Mouse (Mus musculus) cerebellum, adult 11 months (tissue): ENCODE results near the gene Tulp2.
"Not testable (repeated sequence)": the region's sequence is repeated elsewhere in the genome, so short reads cannot be mapped to it uniquely, and the experiment has no call there.

Experiments used
- DNase-seq: peaks from one replicate; pipeline ENCODE4 v3.0.0; 2022

Gene Tulp2

DNA sequence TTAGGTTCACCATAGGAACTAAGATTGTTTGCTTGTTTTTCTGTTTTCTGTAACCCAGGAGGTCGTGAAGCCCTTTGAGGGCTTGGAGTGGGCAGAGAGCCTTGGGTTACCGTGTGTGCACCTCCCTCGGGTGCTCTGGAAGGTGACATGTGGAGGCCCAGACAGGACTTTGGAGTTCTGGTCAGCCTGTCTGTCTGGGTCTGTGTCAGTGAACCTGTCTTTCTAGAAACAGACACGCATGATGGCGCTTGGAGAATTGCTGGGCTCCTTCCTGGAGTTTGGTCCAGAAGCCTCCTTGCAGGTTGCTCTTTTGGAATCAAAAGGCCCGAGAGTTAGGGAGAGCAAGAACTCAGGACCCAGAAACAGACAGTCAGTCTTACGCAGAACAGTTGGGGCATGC lies 21.3 kb upstream of the Tulp2 start:
- no peak for DNase-seq

GRCm38 (mm10) chr7:45460860-45461314 lies 20.8 kb upstream of the Tulp2 start:
- no peak for DNase-seq

- no peak for DNase-seq
These were observed 20.4 kb upstream of the Tulp2 start for GRCm38 (mm10) chr7:45461326-45461725.

DNA sequence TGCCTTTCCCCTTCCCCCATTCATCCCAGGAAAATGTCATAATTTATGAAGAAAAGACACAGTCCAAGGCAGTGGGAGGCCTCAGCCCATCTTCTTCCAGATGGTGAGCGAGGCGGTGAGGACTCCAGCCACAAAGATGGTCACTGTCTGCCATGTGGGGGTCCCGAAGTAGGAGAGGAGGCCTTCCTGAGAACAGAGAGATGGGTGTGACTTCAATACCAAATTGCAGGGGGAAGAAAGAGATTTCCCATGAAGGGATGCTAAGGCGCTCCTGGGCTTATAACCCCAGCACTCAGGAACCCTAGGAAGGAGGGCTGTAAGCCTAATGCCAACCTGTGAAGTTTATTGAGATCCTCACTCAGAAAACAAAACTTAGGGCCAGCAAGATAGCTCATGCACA lies 19.9 kb upstream of the Tulp2 start:
- DNase-seq, result no peak

GRCm38 (mm10) chr7:45462325-45462724 lies 19.4 kb upstream of the Tulp2 start:
- no peak for DNase-seq

GRCm38 (mm10) chr7:45462868-45463267 lies 18.8 kb upstream of the Tulp2 start:
- not testable (repeated sequence) for DNase-seq

DNA sequence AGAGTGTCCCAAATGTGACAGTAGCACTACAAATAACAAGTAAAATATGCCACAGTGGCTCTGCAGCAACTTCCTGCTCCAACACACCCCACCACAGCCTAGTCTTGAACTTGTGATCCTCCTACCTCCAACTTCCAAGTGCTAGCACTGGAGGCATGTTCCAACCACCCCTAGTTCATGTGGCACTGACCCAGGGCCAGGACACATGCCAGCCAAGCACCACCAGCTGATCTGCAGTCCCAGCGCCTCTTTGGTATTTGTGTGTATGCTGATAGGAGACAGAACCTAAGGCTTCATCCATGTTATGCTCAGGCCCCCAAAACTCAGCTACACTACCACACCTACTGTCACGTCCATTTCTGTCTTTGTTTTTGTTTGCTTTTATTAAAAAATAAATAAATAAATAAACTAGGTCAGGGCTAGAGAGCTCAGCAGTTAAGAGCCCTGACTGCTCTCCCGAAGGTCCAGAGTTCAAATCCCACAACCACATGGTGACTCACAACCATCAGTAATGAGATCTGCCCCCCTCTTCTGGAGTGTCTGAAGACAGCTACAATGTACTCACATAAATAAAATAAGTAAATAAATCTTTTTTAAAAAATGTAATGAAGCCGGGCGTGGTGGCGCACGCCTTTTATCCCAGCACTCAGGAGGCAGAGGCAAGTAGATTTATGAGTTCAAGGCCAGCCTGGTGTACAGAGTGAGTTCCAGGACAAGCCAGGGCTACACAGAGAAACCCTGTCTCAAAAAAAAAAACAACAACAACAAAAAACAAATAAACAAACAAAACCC lies 17.5 kb upstream of the Tulp2 start:
- no peak for DNase-seq

GRCm38 (mm10) chr7:45465112-45465511 lies 16.6 kb upstream of the Tulp2 start:
- no peak for DNase-seq

DNA sequence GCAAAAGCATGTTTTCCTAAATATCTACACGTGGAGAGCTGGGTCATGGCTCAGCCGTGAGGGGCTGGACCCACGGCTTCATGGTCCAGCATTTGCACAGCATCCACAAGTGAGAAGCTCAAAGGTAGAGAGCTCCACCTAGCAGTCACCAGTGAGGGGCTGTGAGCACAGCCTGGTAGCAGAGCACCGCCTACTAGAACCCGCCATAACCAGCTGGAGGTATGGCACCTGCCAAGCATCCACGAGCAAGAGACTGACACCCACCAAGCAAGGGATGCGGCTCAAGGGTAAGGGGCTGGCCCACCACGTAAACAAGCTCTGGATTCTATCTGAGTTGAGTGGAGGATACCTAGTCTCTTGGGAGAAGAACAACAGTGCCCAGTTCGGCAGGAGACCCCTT lies 16.1 kb upstream of the Tulp2 start:
- DNase-seq, result no peak

DNA sequence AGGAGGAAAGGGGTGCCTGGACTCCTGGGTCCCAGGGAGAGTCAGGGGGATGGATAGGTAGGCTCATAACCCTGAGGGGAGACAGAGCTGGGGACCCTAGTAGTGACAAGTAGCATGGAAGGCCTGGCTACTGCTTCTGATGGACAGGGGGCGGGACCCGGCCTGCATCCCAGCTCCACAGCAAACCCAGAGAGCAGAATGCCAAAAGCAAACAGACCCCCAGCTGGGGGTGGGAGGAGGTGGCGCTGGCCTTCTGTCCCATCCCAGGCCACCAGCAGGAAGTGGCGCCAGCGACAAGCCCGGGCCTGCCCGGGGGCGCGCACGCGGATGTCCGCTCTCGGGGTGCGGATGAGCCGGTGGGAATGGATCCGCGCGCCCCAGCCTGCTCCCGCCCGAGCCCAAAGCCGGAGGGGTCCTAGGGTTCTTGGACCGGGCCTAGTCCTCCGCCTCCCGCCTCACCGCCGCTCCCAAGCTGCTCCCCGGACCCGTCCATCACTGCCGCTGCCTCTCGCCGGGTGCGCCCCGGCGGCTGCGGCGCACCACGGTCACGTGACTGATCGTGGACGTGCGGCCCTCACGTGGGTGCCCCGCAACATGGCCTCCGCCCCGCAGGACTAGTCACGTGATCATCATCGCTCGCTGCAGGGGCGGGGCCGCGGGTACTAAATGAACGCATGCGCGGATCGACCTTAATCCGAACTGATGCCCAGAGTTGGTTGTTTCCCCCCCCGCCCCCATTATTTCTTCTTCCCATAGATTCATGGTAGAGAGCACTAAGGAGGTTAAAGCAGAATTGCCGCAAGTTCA lies 15.2 kb upstream of the Tulp2 start, which contains the start of gene Bax:
Gene Bax (minus strand): TSS at position 616 of the 807 bp plus-strand sequence.
- DNase-seq, result peak; percentile 98

DNA sequence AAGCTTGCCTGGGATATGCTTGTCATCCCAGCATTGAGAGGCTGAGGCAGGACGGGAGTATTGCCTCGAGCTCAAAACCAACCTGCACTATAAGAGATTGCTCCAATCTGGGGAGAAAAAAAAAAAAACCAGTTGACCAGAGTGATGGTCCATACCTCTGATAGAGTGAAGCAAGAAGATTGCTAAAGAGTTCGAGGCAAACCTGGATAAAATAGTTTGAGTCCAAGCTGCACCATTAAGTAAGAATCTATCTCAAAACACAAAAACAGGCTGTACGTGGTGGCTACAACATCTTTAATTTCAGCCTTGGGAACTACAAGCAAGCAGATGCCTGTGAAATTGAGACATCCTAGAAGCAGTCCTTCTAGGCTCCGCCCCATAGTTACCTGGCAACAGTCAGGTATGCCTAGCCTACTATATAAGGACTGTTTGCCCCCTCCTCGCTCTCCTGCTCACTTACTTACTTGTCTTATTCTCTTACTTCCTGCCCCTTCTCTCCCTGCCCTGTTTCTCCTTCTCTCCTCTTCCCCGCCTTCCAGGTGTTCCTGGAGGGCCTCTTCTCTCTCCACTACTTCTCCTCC lies 14.5 kb upstream of the Tulp2 start:
- DNase-seq, result no peak

DNA sequence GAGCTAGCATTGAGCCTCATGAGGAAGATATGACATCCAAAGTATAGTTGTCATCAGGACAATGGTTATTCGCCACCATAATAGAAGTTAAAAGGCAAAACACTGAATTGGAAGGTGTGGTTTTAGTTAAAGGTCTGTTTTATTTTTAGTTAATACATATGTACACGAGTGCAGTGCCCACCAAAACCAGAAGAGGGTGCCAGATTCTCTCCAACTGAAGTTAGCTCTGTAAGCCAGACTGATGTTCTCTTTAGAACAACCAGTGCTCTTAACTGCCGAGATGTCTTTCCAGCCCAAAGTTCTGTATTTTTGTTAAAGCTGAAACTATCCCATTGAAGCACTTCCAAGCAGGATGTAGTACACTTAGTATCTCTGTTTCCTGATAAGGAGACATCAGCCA lies 10.8 kb upstream of the Tulp2 start:
- no peak for DNase-seq

DNA sequence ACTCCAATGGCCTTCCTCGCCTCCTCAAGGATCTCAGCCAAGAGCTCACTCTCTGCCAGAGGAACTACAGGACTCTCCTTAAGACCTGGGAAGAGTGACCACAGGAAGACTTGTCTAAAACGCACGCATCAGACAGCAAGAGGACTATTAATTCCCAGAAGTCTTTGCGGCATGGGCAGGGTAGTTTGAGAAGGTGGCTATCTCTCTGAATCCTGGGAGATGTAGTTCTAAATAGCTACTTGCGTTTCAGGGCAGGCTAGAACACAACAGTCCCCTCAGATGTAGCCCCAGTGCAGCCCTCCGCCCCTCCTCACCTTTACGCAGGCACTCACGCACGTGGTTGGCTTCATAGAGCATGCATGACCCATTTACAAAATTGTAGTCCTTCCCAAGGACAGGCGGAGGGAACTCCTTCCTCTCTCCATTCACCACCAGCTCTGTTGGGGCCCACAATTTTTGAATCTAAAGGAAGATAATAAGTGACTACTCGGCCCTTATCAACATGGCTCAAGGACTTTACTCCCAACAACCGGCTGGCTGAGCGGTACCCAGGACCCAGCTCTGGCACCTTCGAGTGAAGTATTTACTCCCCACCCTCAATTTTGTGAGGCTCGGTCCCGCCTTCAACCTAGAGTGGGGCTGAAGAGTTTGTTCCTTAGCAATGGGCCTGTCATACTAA lies 6.2 kb upstream of the Tulp2 start:
- DNase-seq, result no peak

DNA sequence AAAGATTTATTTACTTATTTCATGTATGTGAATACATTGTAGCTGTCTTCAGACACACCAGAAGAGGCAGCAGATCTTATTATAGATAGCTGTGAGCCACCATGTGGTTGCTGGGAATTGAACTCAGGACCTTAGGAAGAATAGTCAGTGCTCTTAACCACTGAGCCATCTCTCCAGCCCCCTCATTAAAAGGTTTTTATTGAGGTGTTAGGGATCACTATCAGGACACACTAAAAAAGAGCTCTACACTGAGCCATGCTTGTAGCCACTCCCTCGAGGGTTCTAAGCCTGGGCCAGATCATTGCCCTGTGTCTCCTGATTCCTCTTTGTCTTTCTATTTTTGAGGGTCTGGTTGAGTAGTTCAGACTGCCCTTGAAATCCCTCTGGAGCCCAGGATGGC lies 5.2 kb upstream of the Tulp2 start:
- no peak for DNase-seq

- DNase-seq, result no peak
These were observed 4.7 kb upstream of the Tulp2 start for GRCm38 (mm10) chr7:45477003-45477402.

DNA sequence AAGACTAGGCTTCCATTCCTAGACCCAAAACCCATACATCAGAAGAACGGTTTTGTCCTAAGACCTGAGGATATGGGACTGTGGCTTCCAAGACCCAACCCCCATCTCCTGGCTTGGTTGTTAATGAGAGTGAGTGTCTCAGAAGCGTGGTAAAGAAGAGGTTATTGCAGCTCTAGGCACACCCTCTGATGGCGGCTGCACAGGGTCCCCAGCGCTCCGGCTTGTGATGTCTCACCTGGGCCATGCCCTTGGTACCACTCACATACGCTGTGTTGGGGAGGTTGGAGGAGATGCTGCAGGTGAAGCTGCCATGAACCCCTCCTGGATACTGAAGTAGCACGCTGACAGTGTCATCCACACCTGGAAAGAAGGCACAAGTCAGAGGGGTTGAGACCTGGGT lies 2.9 kb upstream of the Tulp2 start:
- no peak for DNase-seq

- not testable (repeated sequence) for DNase-seq
These were observed 1.4 kb upstream of the Tulp2 start for GRCm38 (mm10) chr7:45480310-45480709.

GRCm38 (mm10) chr7:45482166-45482565 lies 489 bp downstream of the Tulp2 start:
- DNase-seq, result no peak

GRCm38 (mm10) chr7:45484985-45485384 lies 3.3 kb downstream of the Tulp2 start:
- DNase-seq, result not testable (repeated sequence)

- no peak for DNase-seq
These were observed 4.5 kb downstream of the Tulp2 start for GRCm38 (mm10) chr7:45486158-45486557.

DNA sequence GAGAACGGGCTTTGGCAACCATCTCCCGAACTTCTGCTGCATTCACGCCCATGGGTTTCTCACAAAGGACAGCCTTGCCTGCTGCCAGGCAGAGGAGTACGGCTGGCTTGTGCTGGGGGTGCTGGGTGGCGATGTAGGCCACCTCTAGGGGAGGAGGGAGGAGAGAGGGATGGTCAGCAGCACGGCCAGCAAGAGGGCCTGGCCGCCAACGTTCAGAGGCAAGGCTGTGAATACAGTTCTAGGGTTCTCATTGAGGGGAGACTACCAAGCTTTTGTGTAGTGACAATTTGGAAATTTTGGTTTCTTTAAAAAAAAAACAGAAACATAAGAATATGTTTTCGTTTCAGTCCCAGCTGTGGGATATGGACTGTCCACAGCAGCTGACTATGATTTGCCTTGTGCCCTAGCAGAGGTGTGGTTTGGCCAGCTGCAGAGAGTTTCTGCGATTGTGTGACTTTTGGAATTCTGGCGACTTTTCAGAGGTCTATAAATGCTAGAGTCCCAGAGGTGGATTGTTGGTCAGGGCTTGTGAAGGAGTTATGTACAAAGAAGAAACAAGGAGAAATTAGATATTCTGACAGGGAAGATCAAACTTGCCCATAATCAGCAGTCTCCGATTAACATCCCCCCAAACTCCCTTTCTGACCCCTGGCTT lies 5.2 kb downstream of the Tulp2 start, which contains the start of gene Gm45808:
Gene Gm45808 (minus strand): TSS at position 51 of the 655 bp plus-strand sequence.
- DNase-seq, result no peak

DNA sequence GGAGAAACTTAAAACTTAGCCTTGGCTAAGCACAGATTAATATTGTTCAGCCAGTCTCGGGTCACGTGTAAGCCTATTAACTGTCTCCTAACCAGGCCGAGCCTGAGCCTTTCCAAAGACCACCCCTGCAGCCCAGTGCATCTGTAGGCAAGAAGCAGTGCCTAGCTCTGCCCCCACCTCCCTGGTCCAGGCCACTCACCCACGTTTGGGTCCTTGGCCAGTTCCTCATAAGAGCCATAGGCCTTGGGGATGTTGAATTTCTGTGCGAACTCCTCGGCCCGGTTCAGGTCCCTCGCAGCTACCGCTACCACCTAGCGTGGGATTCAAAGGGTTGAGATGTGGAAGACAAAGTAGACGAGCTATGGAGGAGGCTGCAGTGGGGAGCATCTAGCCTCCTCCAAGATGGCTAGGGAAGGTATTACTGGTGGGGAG lies 6.2 kb downstream of the Tulp2 start:
- DNase-seq, result no peak
